Mouse (Mus musculus) heart, embryonic 12.5 days (tissue): Measurements from ENCODE around the gene Gm9903. TPM values are rescaled to one million over a fixed set of nuclear protein-coding genes. Genes with fewer than 3 reads are reported as not detected.
A peak's percentile ranks its signal among the peaks of the same experiment; 100 is the strongest.

Source experiments
- ATAC-seq: fragments of 200-750 bp; cut with Nextera tagmentation; 2 replicates; pipeline ENCODE4 v1.8.0; 2017; ENCODE audit warnings: moderate TSS enrichment, moderate library complexity; ENCODE audit not compliant: insufficient number of reproducible peaks, low FRiP score
- H3K27ac ChIP-seq: fragments of 300-500 bp; sonication (generic); 2 replicates; pipeline ENCODE4 v1.5.1; 2016; ENCODE audit warnings: mild to moderate bottlenecking, moderate library complexity; ENCODE audit not compliant: poor library complexity, severe bottlenecking
- H3K27me3 ChIP-seq: fragments of 300-500 bp; sonication (generic); replicated peaks from 2 replicates; pipeline ENCODE4 v1.6.1; 2016; ENCODE audit warnings: mild to moderate bottlenecking, moderate library complexity
- H3K36me3 ChIP-seq: fragments of 300-500 bp; sonication (generic); 2 replicates; pipeline ENCODE4 v1.6.1; 2016; ENCODE audit warnings: mild to moderate bottlenecking, moderate library complexity
- H3K4me1 ChIP-seq: fragments of 300-500 bp; sonication (generic); replicated peaks from 2 replicates; pipeline ENCODE4 v1.6.1; 2016; ENCODE audit warnings: mild to moderate bottlenecking
- H3K4me2 ChIP-seq: fragments of 300-500 bp; sonication (generic); 2 replicates; pipeline ENCODE4 v1.6.1; 2016; ENCODE audit warnings: mild to moderate bottlenecking, moderate library complexity
- H3K4me3 ChIP-seq: fragments of 300-500 bp; sonication (generic); 2 replicates; pipeline ENCODE4 v1.5.1; 2016; ENCODE audit warnings: mild to moderate bottlenecking
- H3K9ac ChIP-seq: fragments of 300-500 bp; sonication (generic); 2 replicates; pipeline ENCODE4 v1.6.1; 2016; ENCODE audit warnings: mild to moderate bottlenecking, moderate library complexity
- H3K9me3 ChIP-seq: fragments of 300-500 bp; sonication (generic); replicated peaks from 2 replicates; pipeline ENCODE4 v1.6.1; 2016; ENCODE audit warnings: mild to moderate bottlenecking, moderate library complexity
- WGBS: fragments of 180-500 bp; shearing (Covaris S2); methylation state at CpG from one replicate; pipeline ENCODE4 v1.1.7; 2016; 5-methylcytosine and 5-hydroxymethylcytosine counted together
- polyA plus RNA-seq: library from polyadenylated mRNA; unstranded; fragments of >200 nt; fragmentation: Nextera tagmentation; extraction: Ambion mirVana; gene quantifications from 2 replicates; pipeline ENCODE4 v1.2.1, GENCODE M21; 2016

The Gm9903 gene
- polyA plus RNA-seq, 1 experiment from 2014 or later = 1.0 TPM

DNA sequence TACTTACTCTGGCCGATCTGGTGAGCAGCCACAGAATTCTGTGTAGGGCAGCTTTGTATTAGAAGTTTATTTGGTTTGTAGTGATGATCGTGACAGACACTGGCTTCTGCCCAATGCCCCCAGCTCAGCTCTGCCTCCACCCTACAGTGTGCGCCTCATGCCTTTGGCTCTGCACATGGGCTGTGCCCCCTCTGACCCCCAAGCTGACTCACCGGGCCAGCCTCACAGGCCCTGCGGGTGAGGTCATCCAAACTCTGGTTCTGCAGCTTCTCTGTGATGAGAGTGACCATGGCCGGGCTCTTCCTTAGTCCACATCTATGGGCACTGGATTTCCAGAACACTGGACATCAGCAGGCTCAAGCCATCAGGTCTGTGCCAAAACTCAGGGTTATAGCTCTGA, 15.3 kb upstream of the Gm9903 start:
- Histone ChIP-seq H3K4me3 (no peak overlapping the region), H3K9ac (no peak overlapping the region), H3K4me1 (peaks cover 9% of the 10 kb centered on the region; the same call in 1 of the 2 replicates), H3K4me2 (no peak overlapping the region), H3K36me3 (peaks cover 35% of the 10 kb centered on the region), H3K9me3 (no peaks in the 10 kb centered on the region), H3K27me3 (no peaks in the 10 kb centered on the region), H3K27ac (no peak overlapping the region)
- WGBS = 82% methylated on average over 6 of the region's 6 CpGs
- ATAC-seq = no peak

DNA sequence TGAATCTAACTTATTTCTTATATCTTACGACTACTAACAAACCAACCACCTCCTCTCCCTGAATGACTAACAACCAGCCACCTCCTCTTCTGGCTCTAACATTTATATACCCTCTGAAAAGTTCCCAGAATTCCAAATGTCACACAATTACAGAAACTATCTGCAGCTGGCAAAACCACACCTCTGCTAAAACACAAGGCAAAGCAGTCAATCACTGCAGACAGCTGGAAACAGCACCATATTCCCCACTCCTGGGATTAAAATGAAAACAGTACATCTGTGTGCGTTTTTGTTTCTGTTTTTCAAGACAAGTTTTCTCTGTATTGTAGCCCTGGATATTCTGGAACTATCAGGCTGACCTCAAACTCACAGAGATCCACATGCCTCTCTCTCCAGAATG, 7.1 kb upstream of the Gm9903 start:
- Histone ChIP-seq H3K27me3 (no peaks in the 10 kb centered on the region), H3K4me3 (no peak overlapping the region), H3K9me3 (no peaks in the 10 kb centered on the region), H3K9ac (no peak overlapping the region), H3K27ac (no peak overlapping the region), H3K36me3 (no peaks in the 10 kb centered on the region), H3K4me1 (peaks cover 7% of the 10 kb centered on the region), H3K4me2 (no peak overlapping the region)
- WGBS = 93% methylated on average over 2 of the region's 2 CpGs
- ATAC-seq = no peak

DNA sequence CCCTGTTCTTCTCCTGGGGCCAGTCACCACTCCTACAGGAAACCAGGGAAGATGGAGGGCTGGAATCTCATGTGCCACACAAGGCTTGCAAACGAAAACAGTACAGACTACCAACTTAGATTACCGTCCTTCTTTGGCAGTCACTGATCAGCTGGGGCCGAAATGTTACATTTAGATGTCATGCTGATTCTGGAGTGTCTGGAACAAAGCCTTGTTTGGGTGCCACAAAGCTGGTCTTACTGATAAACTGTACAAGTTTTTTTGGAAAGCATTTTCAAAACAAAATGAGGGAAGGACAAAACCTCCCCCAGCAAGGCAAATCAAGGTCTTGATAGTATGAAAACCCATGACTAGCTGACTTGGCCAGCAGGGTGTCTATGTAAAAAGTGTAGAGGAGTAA, 6.0 kb upstream of the Gm9903 start:
- 57% methylated on average over 3 of the region's 3 CpGs for WGBS
- Histone ChIP-seq H3K4me2 (no peak overlapping the region), H3K36me3 (no peaks in the 10 kb centered on the region), H3K27me3 (no peaks in the 10 kb centered on the region), H3K27ac (no peak overlapping the region), H3K9ac (no peak overlapping the region), H3K4me3 (no peak overlapping the region), H3K9me3 (no peaks in the 10 kb centered on the region), H3K4me1 (peaks cover 13% of the 10 kb centered on the region)
- ATAC-seq = no peak

DNA sequence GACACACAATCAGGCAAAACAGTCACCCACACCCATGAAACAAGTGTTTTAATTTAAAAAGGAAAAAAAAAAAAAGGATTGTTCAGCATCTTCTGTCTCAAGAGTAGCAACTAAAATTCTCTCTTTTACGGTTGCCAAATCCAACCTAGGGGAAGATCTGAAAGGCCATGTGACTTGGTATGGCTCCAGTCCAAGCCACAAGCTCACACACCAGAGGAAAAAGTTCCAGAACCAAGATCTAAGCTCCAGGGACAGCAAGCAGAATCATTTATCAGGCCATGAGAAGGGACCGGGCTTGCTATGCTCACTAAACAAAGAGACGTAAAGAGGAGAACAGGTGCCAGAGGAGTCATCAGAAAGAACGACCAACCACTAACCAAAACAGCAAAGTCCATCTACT, 1.8 kb upstream of the Gm9903 start:
- H3K4me1 ChIP-seq = peaks cover 25% of the 10 kb centered on the region
- no peaks in the 10 kb centered on the region for H3K27me3 ChIP-seq
- WGBS = 44% methylated on average over 4 of the region's 4 CpGs
- no peak for ATAC-seq
- H3K9ac ChIP-seq = peak overlapping the region; percentile 62; the same call in 1 of the 2 replicates
- no peaks in the 10 kb centered on the region for H3K36me3 ChIP-seq
- H3K9me3 ChIP-seq = no peaks in the 10 kb centered on the region
- H3K4me3 ChIP-seq = peak overlapping the region; percentile 64
- peak overlapping the region; percentile 78 for H3K4me2 ChIP-seq
- no peak overlapping the region for H3K27ac ChIP-seq

DNA sequence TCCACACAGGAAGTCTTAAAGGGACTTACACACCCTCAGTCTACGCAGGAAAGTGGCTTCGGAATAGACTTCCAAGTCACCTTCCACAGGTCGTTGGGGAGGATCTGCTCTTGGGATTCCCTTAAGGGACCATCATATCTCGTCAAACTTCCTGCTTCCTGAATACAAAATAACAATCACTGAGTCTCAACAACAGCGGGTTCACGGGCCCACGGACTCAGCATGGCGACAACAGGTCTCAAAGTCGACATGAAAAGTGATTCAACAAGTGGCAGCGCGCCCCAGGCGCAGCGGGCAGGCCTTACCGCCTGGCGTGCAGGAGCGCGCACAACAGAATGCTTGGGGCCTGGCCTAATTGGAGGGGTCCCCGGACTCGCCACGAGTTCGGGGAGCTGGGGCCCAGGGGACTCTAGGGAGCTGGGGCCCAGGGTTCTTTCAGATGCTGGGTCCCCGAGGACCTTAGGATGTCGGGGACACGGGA, 865 bp upstream of the Gm9903 start:
- under 1% methylated on average over 24 of the region's 24 CpGs for whole genome bisulfite sequencing
- no peak for ATAC-seq
- H3K27ac ChIP-seq = peak overlapping the region; percentile 94
- no peaks in the 10 kb centered on the region for H3K9me3 ChIP-seq
- no peaks in the 10 kb centered on the region for H3K27me3 ChIP-seq
- H3K4me3 ChIP-seq = peak overlapping the region; percentile 64
- peaks cover 25% of the 10 kb centered on the region for H3K4me1 ChIP-seq
- H3K9ac ChIP-seq = peak overlapping the region; percentile 76
- peak overlapping the region; percentile 78 for H3K4me2 ChIP-seq
- H3K36me3 ChIP-seq = no peaks in the 10 kb centered on the region

DNA sequence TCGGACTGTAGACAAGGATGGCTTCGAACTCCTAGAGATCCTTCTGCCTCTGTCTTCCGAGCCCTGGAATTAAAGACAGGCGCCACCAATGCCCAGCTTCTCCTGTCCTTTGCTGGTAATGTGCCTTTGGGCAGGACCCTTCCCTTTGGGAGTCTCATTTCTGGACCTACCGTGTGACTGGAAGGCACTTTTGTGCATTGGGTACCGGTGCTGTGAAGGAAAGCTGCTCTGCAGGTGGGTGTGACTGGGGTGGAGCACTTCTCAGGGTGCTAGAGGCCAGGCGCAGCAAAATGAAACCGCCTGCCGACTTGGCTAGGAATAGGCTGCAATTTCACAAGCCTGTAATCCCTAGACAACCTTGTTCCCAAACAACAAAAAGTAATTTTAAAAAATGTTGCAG, 336 bp downstream of the Gm9903 start:
- H3K4me3 ChIP-seq = peak overlapping the region; percentile 64
- ATAC-seq = peak; percentile 59
- WGBS = 4% methylated on average over 9 of the region's 9 CpGs

DNA sequence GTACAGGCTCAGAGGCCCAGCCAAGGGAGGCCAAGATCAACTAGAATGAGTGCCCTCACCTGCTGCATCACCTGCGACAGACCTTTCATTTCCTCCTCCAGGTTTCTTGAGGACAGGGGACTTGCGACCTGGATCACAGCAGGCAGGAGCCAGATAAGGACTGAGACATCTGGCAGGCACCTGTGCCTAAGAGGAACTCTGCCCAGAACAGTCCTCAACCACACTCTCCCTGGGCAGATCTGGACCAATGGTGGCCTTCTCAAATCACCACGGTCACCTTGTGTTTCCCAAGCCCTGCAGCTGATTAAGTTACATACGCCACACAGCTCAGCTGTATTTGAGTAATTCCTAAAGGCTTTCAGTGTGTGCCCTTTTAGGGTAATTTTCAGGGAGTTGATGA, 890 bp downstream of the Gm9903 start:
- H3K27me3 ChIP-seq = no peaks in the 10 kb centered on the region
- peak overlapping the region; percentile 67 for H3K9ac ChIP-seq
- 61% methylated on average over 4 of the region's 4 CpGs for WGBS
- peaks cover 25% of the 10 kb centered on the region for H3K4me1 ChIP-seq
- no peaks in the 10 kb centered on the region for H3K9me3 ChIP-seq
- H3K36me3 ChIP-seq = peaks cover 11% of the 10 kb centered on the region
- no peak for ATAC-seq
- H3K4me2 ChIP-seq = peak overlapping the region; percentile 80
- peak overlapping the region; percentile 64 for H3K4me3 ChIP-seq
- H3K27ac ChIP-seq = no peak overlapping the region

More for the DNA sequence above, 336 bp downstream of the Gm9903 start:
- Histone ChIP-seq H3K27ac (peak overlapping the region; percentile 58; the same call in 1 of the 2 replicates), H3K4me1 (peaks cover 25% of the 10 kb centered on the region), H3K9ac (peak overlapping the region; percentile 67), H3K4me2 (peak overlapping the region; percentile 80), H3K27me3 (no peaks in the 10 kb centered on the region), H3K36me3 (peaks cover 6% of the 10 kb centered on the region; the same call in 1 of the 2 replicates), H3K9me3 (no peaks in the 10 kb centered on the region)

DNA sequence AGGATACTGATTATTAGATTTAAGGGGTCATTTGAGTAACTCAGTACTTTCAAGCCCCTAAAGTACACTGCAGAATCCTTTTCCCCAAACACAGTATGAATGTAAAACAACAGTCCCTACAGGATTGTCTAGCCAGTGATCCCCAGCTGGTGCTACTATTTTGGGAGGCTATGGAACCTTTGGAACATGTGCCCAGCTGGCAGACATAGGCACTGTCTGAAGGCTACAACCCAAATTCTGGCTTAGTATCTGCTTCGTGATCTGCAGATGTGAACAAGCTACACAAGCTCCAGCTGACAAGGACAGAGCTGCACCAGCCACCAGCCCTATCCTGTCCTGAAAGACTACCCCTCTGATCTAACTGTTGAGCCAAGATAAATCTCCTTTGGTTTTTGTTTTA, 2.8 kb downstream of the Gm9903 start:
- no peak overlapping the region for H3K4me2 ChIP-seq
- ATAC-seq = no peak
- no peaks in the 10 kb centered on the region for H3K27me3 ChIP-seq
- H3K27ac ChIP-seq = no peak overlapping the region
- no peaks in the 10 kb centered on the region for H3K9me3 ChIP-seq
- H3K9ac ChIP-seq = no peak overlapping the region
- peaks cover 19% of the 10 kb centered on the region for H3K4me1 ChIP-seq
- 94% methylated on average over 1 of the region's 1 CpGs for WGBS
- no peak overlapping the region for H3K4me3 ChIP-seq
- peaks cover 22% of the 10 kb centered on the region for H3K36me3 ChIP-seq

DNA sequence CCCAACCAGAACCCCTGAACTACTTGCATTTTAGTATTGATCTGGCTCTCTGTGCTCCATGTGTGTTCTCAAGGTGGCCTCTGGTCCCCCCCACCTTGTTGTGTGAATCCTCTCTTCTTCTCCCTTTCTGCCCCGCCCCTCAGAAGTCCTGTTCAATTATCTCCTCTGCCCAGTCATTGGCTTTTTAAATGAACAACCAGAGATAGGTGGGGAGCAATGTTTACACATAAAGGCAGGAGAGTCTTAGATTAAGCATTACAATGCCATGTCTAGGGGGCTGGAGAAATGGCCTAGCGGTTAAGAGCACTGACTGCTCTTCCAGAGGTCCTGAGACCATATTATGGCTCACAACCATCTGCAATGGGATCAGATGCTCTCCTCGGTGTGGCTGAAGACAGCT, 5.6 kb downstream of the Gm9903 start:
- Histone ChIP-seq H3K9ac (no peak overlapping the region), H3K36me3 (peaks cover 42% of the 10 kb centered on the region), H3K4me3 (no peak overlapping the region), H3K4me1 (peaks cover 7% of the 10 kb centered on the region), H3K4me2 (no peak overlapping the region), H3K27ac (no peak overlapping the region), H3K9me3 (no peaks in the 10 kb centered on the region), H3K27me3 (no peaks in the 10 kb centered on the region)
- 82% methylated on average over 3 of the region's 3 CpGs for WGBS
- ATAC-seq = no peak

DNA sequence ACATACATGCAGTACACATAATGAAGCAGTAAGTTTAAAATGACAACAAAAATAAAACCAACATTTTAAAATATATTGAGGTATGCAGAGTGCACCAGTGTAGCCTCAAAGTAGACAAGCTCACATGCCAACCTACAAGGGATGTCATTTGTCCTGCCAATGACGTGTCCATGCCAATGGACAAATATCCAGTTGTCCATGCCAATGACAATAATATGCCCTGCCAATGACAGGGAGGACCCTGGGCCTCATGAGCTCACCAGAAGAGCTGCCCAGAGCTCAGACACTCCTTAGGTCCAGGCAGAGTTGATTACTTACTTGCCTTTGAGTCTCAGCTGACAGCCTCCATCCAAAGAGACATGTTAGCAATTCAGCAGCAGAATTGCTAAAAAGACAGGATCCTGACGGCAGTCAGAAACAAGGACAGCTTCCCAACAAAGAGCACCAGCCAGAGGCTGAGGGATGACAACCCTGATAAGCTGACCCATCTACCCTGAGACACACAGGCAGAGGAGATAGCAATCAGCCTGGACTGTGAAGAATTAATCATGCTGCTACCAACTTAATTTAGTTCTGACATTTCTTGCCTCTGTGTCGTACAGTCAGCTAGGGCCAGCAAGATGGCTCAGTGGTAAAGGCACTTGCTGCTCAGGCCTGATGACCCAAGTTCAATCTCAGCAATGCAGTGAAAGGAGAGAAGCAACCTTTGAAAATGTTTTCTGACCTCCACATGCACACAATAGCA, 8.1 kb downstream of the Gm9903 start:
- Histone ChIP-seq H3K4me1 (no peaks in the 10 kb centered on the region), H3K9ac (no peak overlapping the region), H3K27ac (no peak overlapping the region; the same call in 1 of the 2 replicates), H3K4me3 (no peak overlapping the region), H3K9me3 (no peaks in the 10 kb centered on the region), H3K27me3 (no peaks in the 10 kb centered on the region), H3K4me2 (no peak overlapping the region), H3K36me3 (peaks cover 63% of the 10 kb centered on the region)
- ATAC-seq = no peak
- 76% methylated on average over 3 of the region's 3 CpGs for WGBS

DNA sequence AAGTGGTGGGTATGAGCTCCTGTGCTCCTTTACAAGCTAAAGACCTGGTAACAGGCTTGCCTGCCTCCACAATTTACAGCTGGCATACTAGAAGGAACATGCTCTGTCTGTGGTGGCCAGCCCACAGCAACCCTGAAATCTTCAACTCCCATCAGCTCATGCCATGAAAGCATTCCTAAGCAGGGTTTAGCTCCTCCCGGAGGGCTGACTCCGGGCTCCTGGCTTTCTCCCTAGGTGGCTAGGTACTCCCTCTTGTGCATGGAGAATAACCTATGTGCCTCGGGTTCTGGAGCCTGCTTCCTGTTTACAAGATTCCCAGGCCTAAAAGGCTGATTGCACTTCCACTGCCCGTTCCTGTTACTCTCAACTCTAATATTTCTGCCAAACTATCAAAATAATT, 9.1 kb downstream of the Gm9903 start:
- Histone ChIP-seq H3K9ac (no peak overlapping the region), H3K9me3 (no peaks in the 10 kb centered on the region), H3K36me3 (peaks cover 74% of the 10 kb centered on the region), H3K4me2 (no peak overlapping the region), H3K4me1 (no peaks in the 10 kb centered on the region), H3K27ac (no peak overlapping the region), H3K4me3 (no peak overlapping the region), H3K27me3 (no peaks in the 10 kb centered on the region)
- 52% methylated on average over 4 of the region's 4 CpGs for WGBS
- no peak for ATAC-seq

DNA sequence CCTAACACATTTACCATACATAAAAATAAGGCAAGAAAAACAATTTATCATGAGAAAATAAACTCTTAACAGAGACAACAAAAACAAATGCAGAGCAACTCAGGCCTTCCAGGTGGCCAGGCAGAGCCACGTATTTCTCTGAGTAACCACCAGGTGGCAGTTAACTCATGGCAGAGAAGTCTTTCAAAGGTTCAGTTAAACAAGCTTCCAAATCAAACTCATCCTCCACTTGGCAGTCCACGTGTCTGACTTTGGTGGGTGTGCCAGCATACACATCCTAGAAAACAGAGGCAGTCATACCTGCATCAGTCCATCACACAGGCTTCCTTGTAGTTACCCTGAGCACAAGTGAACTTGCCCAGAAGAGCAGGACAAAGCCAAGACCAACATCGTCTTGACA, 10.9 kb downstream of the Gm9903 start:
- H3K4me2 ChIP-seq = no peak overlapping the region
- H3K36me3 ChIP-seq = peaks cover 80% of the 10 kb centered on the region
- no peaks in the 10 kb centered on the region for H3K4me1 ChIP-seq
- no peak overlapping the region for H3K4me3 ChIP-seq
- no peak for ATAC-seq
- no peaks in the 10 kb centered on the region for H3K9me3 ChIP-seq
- 46% methylated on average over 3 of the region's 3 CpGs for WGBS
- no peak overlapping the region for H3K9ac ChIP-seq
- no peak overlapping the region for H3K27ac ChIP-seq
- no peaks in the 10 kb centered on the region for H3K27me3 ChIP-seq
